Mouse (Mus musculus) heart, embryonic 11.5 days (tissue): ENCODE data around the gene Slc35c2. TPM values are rescaled to one million over a fixed set of nuclear protein-coding genes. Genes with fewer than 3 reads are reported as not detected.

ENCODE experiments used
- ATAC-seq: fragments of 200-750 bp; cut with Nextera tagmentation; replicated peaks from 2 replicates; pipeline ENCODE4 v1.8.0; 2017; ENCODE audit warnings: moderate library complexity; ENCODE audit not compliant: insufficient number of reproducible peaks, low FRiP score, low TSS enrichment
- H3K27ac ChIP-seq: fragments of 300-500 bp; sonication (generic); 2 replicates; pipeline ENCODE4 v1.5.1; 2014; ENCODE audit warnings: mild to moderate bottlenecking, low read depth, low read length
- H3K27me3 ChIP-seq: fragments of 300-500 bp; sonication (generic); 2 replicates; pipeline ENCODE4 v1.6.1; 2014; ENCODE audit warnings: mild to moderate bottlenecking, low read length, mixed read lengths; ENCODE audit not compliant: control insufficient read depth, insufficient read depth
- H3K36me3 ChIP-seq: fragments of 300-500 bp; sonication (generic); 2 replicates; pipeline ENCODE4 v1.6.1; 2014; ENCODE audit warnings: mild to moderate bottlenecking, low read length, moderate library complexity, mixed read lengths; ENCODE audit not compliant: control insufficient read depth, insufficient read depth
- H3K4me1 ChIP-seq: fragments of 300-500 bp; sonication (generic); 2 replicates; pipeline ENCODE4 v1.6.1; 2014; ENCODE audit warnings: low read length; ENCODE audit not compliant: control insufficient read depth, insufficient read depth
- H3K4me2 ChIP-seq: fragments of 300-500 bp; sonication (generic); 2 replicates; pipeline ENCODE4 v1.6.1; 2014; ENCODE audit warnings: mild to moderate bottlenecking, moderate library complexity
- H3K4me3 ChIP-seq: fragments of 300-500 bp; sonication (generic); 2 replicates; pipeline ENCODE4 v1.5.1; 2014; ENCODE audit warnings: low read depth, low read length
- H3K9ac ChIP-seq: fragments of 300-500 bp; sonication (generic); 2 replicates; pipeline ENCODE4 v1.6.1; 2014; ENCODE audit warnings: mild to moderate bottlenecking, low read depth, low read length, moderate library complexity
- H3K9me3 ChIP-seq: fragments of 300-500 bp; sonication (generic); replicated peaks from 2 replicates; pipeline ENCODE4 v1.6.1; 2016; ENCODE audit warnings: low read length; ENCODE audit not compliant: control insufficient read depth
- WGBS: fragments of 180-500 bp; shearing (Covaris S2); extraction: QIAGEN DNeasy Blood & Tissue Kit; methylation state at CpG from one replicate; pipeline ENCODE4 v1.1.7; 2014; ENCODE audit not compliant: insufficient replicate concordance; 5-methylcytosine and 5-hydroxymethylcytosine counted together
- polyA plus RNA-seq: library from polyadenylated mRNA; unstranded; fragments of >200 nt; fragmentation: Nextera tagmentation; extraction: Ambion mirVana; gene quantifications from 2 replicates; pipeline ENCODE4 v1.2.1, GENCODE M21; 2014

Slc35c2 gene
- polyA plus RNA-seq, 1 experiment from 2014 or later, result 32.4 TPM

- H3K4me3 ChIP-seq, result no peak overlapping the region
- peaks cover 16% of the 10 kb centered on the region for H3K36me3 ChIP-seq
- H3K27ac ChIP-seq, result no peak overlapping the region
- H3K9ac ChIP-seq, result no peak overlapping the region
- no peaks in the 10 kb centered on the region for H3K27me3 ChIP-seq
- H3K4me1 ChIP-seq, result no peaks in the 10 kb centered on the region
- no peaks in the 10 kb centered on the region for H3K9me3 ChIP-seq
- no peak for ATAC-seq
- no peak overlapping the region for H3K4me2 ChIP-seq
- WGBS, result 84% methylated on average over 8 of the region's 8 CpGs
Observed at GRCm38 (mm10) chr2:165305438-165305837, 17.8 kb upstream of the Slc35c2 start.

DNA sequence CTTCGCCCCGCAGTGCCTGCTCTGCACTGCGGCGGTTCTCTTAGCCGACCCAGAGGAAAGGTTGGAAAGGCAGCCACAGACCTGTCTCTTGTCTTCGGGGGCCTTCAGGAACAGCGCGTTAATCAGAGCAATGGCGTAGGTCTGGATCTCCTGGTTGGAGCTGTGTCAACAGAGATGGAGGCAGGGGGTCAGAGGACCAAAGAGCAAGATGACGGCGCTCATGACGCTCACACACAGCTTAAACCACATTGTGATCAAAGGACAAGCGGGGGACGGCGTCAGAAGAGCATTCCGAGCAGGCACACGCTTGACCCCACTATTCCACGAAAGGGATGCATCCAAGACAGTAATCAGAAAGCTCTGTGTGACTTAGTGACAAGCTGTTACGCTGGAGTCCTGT, 17.1 kb upstream of the Slc35c2 start:
- no peak overlapping the region for H3K27ac ChIP-seq
- H3K4me2 ChIP-seq, result no peak overlapping the region
- H3K36me3 ChIP-seq, result peaks cover 16% of the 10 kb centered on the region
- no peak for ATAC-seq
- H3K4me3 ChIP-seq, result no peak overlapping the region
- WGBS, result 80% methylated on average over 19 of the region's 19 CpGs
- H3K27me3 ChIP-seq, result no peaks in the 10 kb centered on the region
- no peaks in the 10 kb centered on the region for H3K9me3 ChIP-seq
- H3K4me1 ChIP-seq, result no peaks in the 10 kb centered on the region
- H3K9ac ChIP-seq, result no peak overlapping the region

GRCm38 (mm10) chr2:165303354-165304012, 15.8 kb upstream of the Slc35c2 start:
- Histone ChIP-seq H3K27ac (no peak overlapping the region), H3K4me2 (no peak overlapping the region), H3K36me3 (peaks cover 16% of the 10 kb centered on the region), H3K4me3 (no peak overlapping the region), H3K4me1 (no peaks in the 10 kb centered on the region), H3K27me3 (no peaks in the 10 kb centered on the region), H3K9ac (no peak overlapping the region), H3K9me3 (no peaks in the 10 kb centered on the region)
- no peak for ATAC-seq
- WGBS, result 86% methylated on average over 6 of the region's 6 CpGs

DNA sequence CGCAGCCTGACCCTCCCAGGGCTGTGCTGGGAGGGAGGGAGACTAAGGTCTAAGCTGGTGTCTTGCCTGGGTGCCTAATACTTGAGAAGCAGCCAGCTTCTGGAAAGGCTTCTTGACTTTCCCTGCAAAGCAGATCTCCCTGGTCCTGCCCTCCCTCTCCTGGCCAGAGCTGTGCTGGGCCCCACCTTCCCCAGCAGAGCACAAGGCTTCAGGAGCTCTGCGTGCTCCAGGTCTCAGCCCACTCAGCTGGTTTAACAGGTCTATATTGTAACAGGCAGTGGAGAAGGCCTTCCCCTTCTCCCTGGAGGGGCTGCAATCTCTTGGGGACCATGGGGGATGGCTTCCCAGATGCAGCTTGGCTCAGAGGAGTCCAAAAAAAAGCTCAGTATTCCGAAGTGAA, 13.7 kb upstream of the Slc35c2 start:
- peaks cover 26% of the 10 kb centered on the region for H3K36me3 ChIP-seq
- no peak for ATAC-seq
- H3K27me3 ChIP-seq, result no peaks in the 10 kb centered on the region
- no peak overlapping the region for H3K4me2 ChIP-seq
- no peaks in the 10 kb centered on the region for H3K9me3 ChIP-seq
- H3K4me1 ChIP-seq, result no peaks in the 10 kb centered on the region
- no peak overlapping the region for H3K27ac ChIP-seq
- WGBS, result 68% methylated on average over 3 of the region's 3 CpGs
- no peak overlapping the region for H3K4me3 ChIP-seq
- H3K9ac ChIP-seq, result no peak overlapping the region

- Histone ChIP-seq H3K9ac (no peak overlapping the region), H3K27ac (no peak overlapping the region), H3K27me3 (no peaks in the 10 kb centered on the region), H3K4me3 (no peak overlapping the region), H3K9me3 (no peaks in the 10 kb centered on the region), H3K4me1 (no peaks in the 10 kb centered on the region), H3K36me3 (peaks cover 31% of the 10 kb centered on the region), H3K4me2 (no peak overlapping the region)
- ATAC-seq, result no peak
- 84% methylated on average over 6 of the region's 6 CpGs for WGBS
Observed at GRCm38 (mm10) chr2:165300885-165301284, 13.2 kb upstream of the Slc35c2 start.

- H3K9me3 ChIP-seq, result no peaks in the 10 kb centered on the region
- H3K4me2 ChIP-seq, result no peak overlapping the region
- H3K9ac ChIP-seq, result no peak overlapping the region
- H3K4me3 ChIP-seq, result no peak overlapping the region
- peaks cover 32% of the 10 kb centered on the region for H3K36me3 ChIP-seq
- ATAC-seq, result no peak
- no peak overlapping the region for H3K27ac ChIP-seq
- no peaks in the 10 kb centered on the region for H3K4me1 ChIP-seq
- no peaks in the 10 kb centered on the region for H3K27me3 ChIP-seq
- WGBS, result 78% methylated on average over 8 of the region's 8 CpGs
Observed at GRCm38 (mm10) chr2:165300424-165300823, 12.8 kb upstream of the Slc35c2 start.

GRCm38 (mm10) chr2:165297429-165297828, 9.8 kb upstream of the Slc35c2 start:
- Histone ChIP-seq H3K9me3 (no peaks in the 10 kb centered on the region), H3K9ac (no peak overlapping the region), H3K4me2 (no peak overlapping the region), H3K4me1 (no peaks in the 10 kb centered on the region), H3K27me3 (no peaks in the 10 kb centered on the region), H3K27ac (no peak overlapping the region), H3K36me3 (peaks cover 30% of the 10 kb centered on the region), H3K4me3 (no peak overlapping the region)
- ATAC-seq, result no peak
- WGBS, result 91% methylated on average over 11 of the region's 11 CpGs

DNA sequence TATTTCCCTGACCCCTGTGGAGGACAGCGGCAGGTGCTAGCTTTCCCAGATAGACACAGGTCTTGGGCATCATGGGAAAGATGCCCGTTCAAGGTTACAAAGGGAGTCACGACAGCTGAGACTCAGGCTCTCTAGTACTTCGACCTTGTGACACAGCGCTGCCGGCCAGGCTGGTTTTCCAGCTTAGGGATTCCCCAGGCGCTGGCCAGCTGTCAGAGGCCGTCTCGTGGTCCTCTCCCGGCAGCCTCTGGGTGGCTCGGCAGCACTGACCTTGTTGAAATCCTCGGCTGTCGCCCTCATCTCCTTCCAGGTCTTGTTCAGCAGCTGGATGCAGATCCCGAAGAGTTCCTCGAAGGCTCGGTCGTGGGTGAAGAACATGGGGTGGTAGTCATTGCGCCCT, 8.9 kb upstream of the Slc35c2 start:
- Histone ChIP-seq H3K4me3 (no peak overlapping the region), H3K27me3 (no peaks in the 10 kb centered on the region), H3K9me3 (no peaks in the 10 kb centered on the region), H3K36me3 (peaks cover 28% of the 10 kb centered on the region), H3K27ac (no peak overlapping the region), H3K4me1 (no peaks in the 10 kb centered on the region), H3K4me2 (no peak overlapping the region), H3K9ac (no peak overlapping the region)
- no peak for ATAC-seq
- 85% methylated on average over 18 of the region's 18 CpGs for WGBS

DNA sequence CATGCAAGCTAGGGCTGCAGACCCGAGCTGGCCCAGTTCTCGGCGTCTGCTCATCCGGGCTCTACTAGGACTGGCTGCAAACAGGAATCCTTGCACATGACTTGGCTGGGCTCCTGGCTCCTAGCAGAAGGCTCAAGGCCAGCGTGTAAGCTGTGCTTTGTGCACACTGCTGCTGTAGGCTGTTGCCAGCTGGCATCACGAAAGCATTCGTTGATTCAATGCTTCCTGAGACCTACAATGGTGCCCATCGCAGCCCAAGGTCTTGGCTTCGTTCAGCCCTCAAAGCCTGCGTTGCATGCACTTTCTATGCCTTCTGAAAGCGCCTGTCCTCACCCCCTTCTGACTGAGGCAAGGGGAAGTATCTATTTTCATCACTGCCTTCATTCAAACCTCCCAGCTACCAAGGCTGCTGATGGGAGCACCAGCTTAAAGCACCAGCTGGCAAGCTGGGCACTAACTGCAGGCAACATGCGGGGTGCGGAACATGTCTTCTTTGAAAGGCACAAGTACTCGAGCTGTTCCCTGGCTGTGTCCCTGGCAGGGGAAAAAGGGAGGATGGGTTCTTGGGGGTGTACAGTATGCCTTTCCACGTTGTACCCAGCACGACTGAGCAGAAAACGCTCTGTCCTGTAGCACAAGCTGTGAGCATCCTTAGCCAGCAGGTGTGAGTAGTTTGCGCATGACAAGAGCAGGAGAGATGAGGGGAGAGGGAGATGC, 804 bp upstream of the Slc35c2 start:
- WGBS, result 59% methylated on average over 18 of the region's 18 CpGs
- no peak overlapping the region for H3K27ac ChIP-seq
- no peak overlapping the region; the same call in 1 of the 2 replicates for H3K9ac ChIP-seq
- peak overlapping the region; percentile 84; the same call in 1 of the 2 replicates for H3K4me3 ChIP-seq
- no peaks in the 10 kb centered on the region for H3K27me3 ChIP-seq
- no peak for ATAC-seq
- H3K36me3 ChIP-seq, result no peaks in the 10 kb centered on the region
- peak overlapping the region; percentile 97 for H3K4me2 ChIP-seq
- H3K4me1 ChIP-seq, result peaks cover 16% of the 10 kb centered on the region
- H3K9me3 ChIP-seq, result no peaks in the 10 kb centered on the region
